Mouse (Mus musculus): ENCODE results near the gene Wnt7b.

DNA sequence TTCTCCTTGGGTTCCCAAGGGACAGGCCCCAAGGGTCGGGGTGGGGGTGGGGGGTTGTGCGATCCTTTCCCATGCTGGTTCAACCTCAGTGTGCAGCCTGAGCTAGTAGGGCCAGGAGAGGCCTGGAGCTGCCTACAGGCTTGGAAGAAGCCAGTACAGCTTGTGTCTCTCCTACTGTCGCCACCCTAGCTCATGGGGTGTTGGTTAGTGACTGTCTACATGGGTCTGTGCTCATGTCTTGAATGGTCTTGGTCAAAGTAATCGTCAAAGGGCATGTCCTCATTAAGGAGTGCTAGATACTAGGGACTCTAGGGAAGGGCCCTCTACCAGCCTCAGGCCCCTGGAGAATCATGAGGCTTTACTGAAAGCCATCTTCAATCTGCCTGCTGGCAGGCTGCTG, 84.7 kb downstream of the Wnt7b start:
- TF ChIP-seq E2F4 (IDR thresholded peaks at IDR 0.05; ENCODE audit: insufficient replicate concordance, low read depth, low read length) (no peak), POLR2A (IDR thresholded peaks at IDR 0.05; ENCODE audit: low read depth, low read length) (no peak), CTCF (conservative IDR thresholded peaks at IDR 0.05 in 1 of 2, IDR thresholded peaks at IDR 0.05 in 1 of 2; ENCODE audit: low read depth in 2 of 2, low read length in 2 of 2) (no peak), GABPA (IDR thresholded peaks at IDR 0.05; ENCODE audit: insufficient replicate concordance, low read depth, low read length) (no peak), MAX (IDR thresholded peaks at IDR 0.05; ENCODE audit: low read length) (no peak), HCFC1 (IDR thresholded peaks at IDR 0.05; ENCODE audit: low read depth, low read length) (no peak), KAT2A (IDR thresholded peaks at IDR 0.05; ENCODE audit: insufficient replicate concordance, low read length) (no peak), MYC (IDR thresholded peaks at IDR 0.05; ENCODE audit: low read depth, low read length) (no peak), EP300 (IDR thresholded peaks at IDR 0.05; ENCODE audit: low read length) (no peak), BHLHE40 (IDR thresholded peaks at IDR 0.05; ENCODE audit: low read depth, low read length) (no peak), CHD2 (IDR thresholded peaks at IDR 0.05; ENCODE audit: low read length) (no peak), CHD1 (IDR thresholded peaks at IDR 0.05; ENCODE audit: low read depth, low read length) (no peak), TBP (conservative IDR thresholded peaks at IDR 0.05; ENCODE audit: low read depth, low read length) (no peak), USF1 (IDR thresholded peaks at IDR 0.05; ENCODE audit: low read depth, low read length) (no peak)
